Mouse (Mus musculus): ENCODE data around the gene Frrs1l.

Frrs1l gene

GRCm38 (mm10) chr4:56922229-56922628, 68.0 kb downstream of the Frrs1l start:
- ATAC-seq (ENCODE audit: insufficient number of reproducible peaks, low FRiP score, low TSS enrichment), result no peak

DNA sequence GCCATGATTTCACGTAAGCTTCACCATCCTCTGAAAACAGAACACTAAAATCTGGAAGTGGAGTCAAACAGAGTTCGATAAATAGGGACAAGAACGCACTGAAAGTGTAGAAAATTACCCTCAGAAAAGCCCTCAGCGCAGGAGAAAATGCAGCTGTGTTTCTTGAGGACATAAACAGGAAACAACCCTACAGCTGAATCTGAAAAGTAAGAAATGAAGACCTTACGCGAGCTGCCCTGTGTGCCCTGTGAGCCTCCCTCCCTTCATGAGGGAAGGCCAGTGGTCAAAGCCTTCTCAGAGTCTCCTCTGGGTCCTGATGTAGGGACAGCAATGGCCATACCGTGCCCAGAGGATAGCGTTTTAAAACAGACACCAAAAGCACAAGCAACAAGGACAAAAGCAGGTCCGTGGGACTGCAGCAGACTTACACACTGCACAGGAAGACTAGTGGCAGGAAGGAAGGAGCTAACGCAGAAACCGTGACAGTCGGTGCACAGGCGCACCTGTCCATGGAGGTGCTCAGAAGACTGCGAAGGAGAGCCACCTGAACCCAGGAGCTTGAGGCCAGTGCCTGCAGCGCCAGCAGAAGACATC, 74.4 kb downstream of the Frrs1l start:
- ATAC-seq (ENCODE audit: insufficient number of reproducible peaks, low FRiP score, low TSS enrichment), result no peak

- ATAC-seq (ENCODE audit: insufficient number of reproducible peaks, low FRiP score, low TSS enrichment), result no peak
Measured at GRCm38 (mm10) chr4:56914761-56915160, 75.4 kb downstream of the Frrs1l start.

DNA sequence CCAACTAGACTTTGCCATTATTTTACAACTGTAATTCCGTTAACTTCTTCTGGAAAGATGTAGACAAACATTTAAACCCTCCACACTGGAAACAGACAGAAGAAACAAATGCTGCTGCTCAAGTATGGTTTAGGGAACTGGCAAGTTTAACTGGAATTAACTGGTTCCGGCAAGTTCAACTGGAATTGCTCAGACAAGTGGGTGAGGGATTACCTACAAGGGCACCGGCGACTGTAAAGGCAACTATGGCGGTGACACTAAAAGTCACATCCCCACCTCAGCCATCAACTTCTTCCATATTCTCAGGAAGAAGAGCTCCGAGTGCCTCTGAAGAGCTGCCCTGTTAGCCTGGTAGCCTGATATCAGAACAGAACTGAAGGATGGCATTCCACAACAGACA, 75.9 kb downstream of the Frrs1l start:
- ATAC-seq (ENCODE audit: insufficient number of reproducible peaks, low FRiP score, low TSS enrichment), result no peak

DNA sequence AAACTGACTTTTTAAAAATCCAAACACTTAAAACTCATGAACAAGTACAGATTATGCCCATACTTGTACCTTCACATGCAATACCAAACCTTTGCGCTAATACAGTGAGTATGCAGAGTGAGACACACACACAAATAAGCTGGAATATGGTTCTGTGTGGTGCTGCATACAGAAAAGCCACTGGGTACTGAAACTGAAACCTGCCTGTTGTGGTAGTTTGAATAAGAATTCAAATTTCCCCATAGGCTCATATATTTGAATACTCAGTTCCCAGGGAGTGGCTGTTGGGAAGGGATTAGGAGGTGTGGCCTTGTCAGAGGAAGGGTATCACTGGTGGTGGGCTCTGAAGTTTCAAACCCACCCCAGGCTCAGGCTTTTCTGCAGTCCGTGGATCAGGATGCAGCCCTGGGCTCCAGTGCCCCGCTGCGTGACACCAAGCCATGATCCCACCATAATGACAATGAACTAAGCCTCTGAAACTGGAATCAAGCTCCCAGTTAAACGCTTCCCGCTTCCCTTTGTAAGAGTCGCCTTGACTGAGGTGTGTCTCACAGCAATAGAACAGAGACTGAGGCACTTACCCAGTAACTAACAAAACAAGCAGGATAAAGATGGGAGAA, 77.7 kb downstream of the Frrs1l start:
- no peak for ATAC-seq (ENCODE audit: insufficient number of reproducible peaks, low FRiP score, low TSS enrichment)

GRCm38 (mm10) chr4:56909568-56909967, 80.6 kb downstream of the Frrs1l start:
- ATAC-seq (ENCODE audit: insufficient number of reproducible peaks, low FRiP score, low TSS enrichment), result no peak

DNA sequence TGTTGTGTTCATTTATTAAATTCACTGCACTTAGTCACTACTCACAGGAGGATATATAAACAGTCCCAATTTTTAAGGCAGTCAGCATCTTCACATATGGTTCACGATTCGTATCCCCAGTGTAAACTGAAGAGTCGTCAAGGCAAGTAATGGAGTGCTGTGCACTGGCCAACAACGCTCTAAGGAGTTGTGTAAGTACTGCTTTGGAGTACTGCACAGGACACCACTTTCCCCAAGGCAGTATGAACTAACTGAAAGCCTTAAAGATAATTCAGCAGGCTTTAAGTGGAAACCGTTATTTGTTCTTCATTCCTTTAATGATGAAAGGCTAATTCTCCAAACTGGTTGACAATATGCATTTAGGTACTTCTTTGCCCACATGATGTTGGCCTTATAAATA, 82.5 kb downstream of the Frrs1l start:
- no peak for ATAC-seq (ENCODE audit: insufficient number of reproducible peaks, low FRiP score, low TSS enrichment)

Measured in cerebellum, adult (tissue).